Mouse (Mus musculus) stomach, embryonic 14.5 days (tissue): ENCODE data around the gene Nr3c2. TPM values are rescaled to one million over a fixed set of nuclear protein-coding genes. Genes with fewer than 3 reads are reported as not detected.

Experiments used
- ATAC-seq: fragments of 200-750 bp; cut with Nextera tagmentation; 2 replicates; pipeline ENCODE4 v1.8.0; 2017; ENCODE audit warnings: low read depth, moderate TSS enrichment; ENCODE audit not compliant: insufficient number of reproducible peaks, insufficient read depth, low FRiP score
- H3K27ac ChIP-seq: fragments of 300-500 bp; sonication (generic); 2 replicates; pipeline ENCODE4 v1.5.1; 2014; ENCODE audit warnings: mild to moderate bottlenecking, low read length, moderate library complexity, mixed read lengths
- H3K27me3 ChIP-seq: fragments of 300-500 bp; sonication (generic); 2 replicates; pipeline ENCODE4 v1.6.1; 2014; ENCODE audit warnings: low read length, control low read depth, mixed read lengths; ENCODE audit not compliant: control insufficient read depth, insufficient read depth
- H3K36me3 ChIP-seq: fragments of 300-500 bp; sonication (generic); 2 replicates; pipeline ENCODE4 v1.6.1; 2014; ENCODE audit warnings: mild to moderate bottlenecking, control low read depth, low read length, moderate library complexity, mixed read lengths; ENCODE audit not compliant: control insufficient read depth, insufficient read depth
- H3K4me1 ChIP-seq: fragments of 300-500 bp; sonication (generic); 2 replicates; pipeline ENCODE4 v1.6.1; 2014; ENCODE audit warnings: low read length, control low read depth, mixed read lengths; ENCODE audit not compliant: control insufficient read depth, insufficient read depth
- H3K4me2 ChIP-seq: fragments of 300-500 bp; sonication (generic); replicated peaks from 2 replicates; pipeline ENCODE4 v1.6.1; 2014; ENCODE audit warnings: low read depth, low read length, control low read depth
- H3K4me3 ChIP-seq: fragments of 300-500 bp; sonication (generic); 2 replicates; pipeline ENCODE4 v1.5.1; 2014; ENCODE audit warnings: low read depth, low read length, control low read depth
- H3K9ac ChIP-seq: fragments of 300-500 bp; sonication (generic); replicated peaks from 2 replicates; pipeline ENCODE4 v1.6.1; 2014; ENCODE audit warnings: low read depth, mild to moderate bottlenecking, control low read depth, low read length, moderate library complexity, mixed read lengths
- H3K9me3 ChIP-seq: fragments of 300-500 bp; sonication (generic); 2 replicates; pipeline ENCODE4 v1.6.1; 2016; ENCODE audit warnings: low read depth, low read length, control low read depth; ENCODE audit not compliant: control insufficient read depth
- WGBS: fragments of 180-500 bp; shearing (Covaris S2); extraction: QIAGEN DNeasy Blood & Tissue Kit; methylation state at CpG from one replicate; pipeline ENCODE4 v1.1.7; 2014; 5-methylcytosine and 5-hydroxymethylcytosine counted together
- polyA plus RNA-seq: library from polyadenylated mRNA; unstranded; fragments of >200 nt; fragmentation: Nextera tagmentation; extraction: Ambion mirVana; gene quantifications from 2 replicates; pipeline ENCODE4 v1.2.1, GENCODE M21; 2014

The Nr3c2 gene
- polyA plus RNA-seq, 1 experiment from 2014 or later, result 2.9 TPM

DNA sequence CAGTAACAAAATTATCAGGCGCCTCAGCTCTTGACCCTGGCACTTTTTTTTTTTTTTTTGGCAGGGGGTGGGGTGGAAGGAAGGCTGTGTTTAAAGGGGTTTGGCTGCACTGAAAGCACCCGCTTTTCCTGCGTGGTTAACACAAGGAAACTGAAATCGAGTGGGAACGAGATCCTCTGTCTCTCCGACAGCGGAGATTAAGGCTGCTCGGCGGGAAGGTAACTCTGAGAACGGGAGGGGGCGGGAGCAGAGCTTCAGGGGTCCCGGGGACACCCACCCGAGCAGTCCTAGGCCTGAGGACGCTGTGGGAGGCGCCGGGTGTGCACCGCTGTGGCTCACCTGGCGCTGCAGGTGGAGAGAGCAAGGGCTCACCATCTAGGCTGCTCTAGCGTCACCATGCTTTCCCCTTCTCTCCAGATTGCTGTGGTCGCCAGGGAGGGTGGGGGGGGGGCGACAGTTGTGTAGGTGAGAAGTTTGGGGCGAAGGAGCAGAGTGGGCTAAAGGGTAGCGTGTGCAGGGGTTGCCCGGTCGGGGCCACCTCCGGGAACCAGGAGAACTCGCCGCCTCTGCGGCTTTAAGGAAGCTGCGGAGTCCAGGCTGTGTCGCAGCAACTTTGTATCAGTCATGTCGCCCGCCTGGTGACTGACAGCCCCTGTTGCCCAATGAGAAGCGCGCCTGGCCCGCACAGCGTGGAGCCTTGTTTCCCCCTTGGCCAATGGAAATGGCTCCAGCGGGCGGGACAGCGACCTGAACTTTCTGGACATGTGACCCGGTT lies 2.4 kb downstream of the Nr3c2 start:
- peak overlapping the region; percentile 99 for H3K4me2 ChIP-seq
- H3K36me3 ChIP-seq, result no peaks in the 10 kb centered on the region
- peak; percentile 97 for ATAC-seq
- no peak overlapping the region; the same call in 1 of the 2 replicates for H3K9ac ChIP-seq
- H3K4me1 ChIP-seq, result peaks cover 7% of the 10 kb centered on the region; the same call in 1 of the 2 replicates
- WGBS, result under 1% methylated on average over 41 of the region's 41 CpGs
- H3K27me3 ChIP-seq, result 0 out of 2 replicates have a peak, but pooled peaks cover 5% of the 10 kb centered on the region
- H3K27ac ChIP-seq, result no peak overlapping the region
- H3K9me3 ChIP-seq, result no peaks in the 10 kb centered on the region
- H3K4me3 ChIP-seq, result peak overlapping the region; percentile 69

DNA sequence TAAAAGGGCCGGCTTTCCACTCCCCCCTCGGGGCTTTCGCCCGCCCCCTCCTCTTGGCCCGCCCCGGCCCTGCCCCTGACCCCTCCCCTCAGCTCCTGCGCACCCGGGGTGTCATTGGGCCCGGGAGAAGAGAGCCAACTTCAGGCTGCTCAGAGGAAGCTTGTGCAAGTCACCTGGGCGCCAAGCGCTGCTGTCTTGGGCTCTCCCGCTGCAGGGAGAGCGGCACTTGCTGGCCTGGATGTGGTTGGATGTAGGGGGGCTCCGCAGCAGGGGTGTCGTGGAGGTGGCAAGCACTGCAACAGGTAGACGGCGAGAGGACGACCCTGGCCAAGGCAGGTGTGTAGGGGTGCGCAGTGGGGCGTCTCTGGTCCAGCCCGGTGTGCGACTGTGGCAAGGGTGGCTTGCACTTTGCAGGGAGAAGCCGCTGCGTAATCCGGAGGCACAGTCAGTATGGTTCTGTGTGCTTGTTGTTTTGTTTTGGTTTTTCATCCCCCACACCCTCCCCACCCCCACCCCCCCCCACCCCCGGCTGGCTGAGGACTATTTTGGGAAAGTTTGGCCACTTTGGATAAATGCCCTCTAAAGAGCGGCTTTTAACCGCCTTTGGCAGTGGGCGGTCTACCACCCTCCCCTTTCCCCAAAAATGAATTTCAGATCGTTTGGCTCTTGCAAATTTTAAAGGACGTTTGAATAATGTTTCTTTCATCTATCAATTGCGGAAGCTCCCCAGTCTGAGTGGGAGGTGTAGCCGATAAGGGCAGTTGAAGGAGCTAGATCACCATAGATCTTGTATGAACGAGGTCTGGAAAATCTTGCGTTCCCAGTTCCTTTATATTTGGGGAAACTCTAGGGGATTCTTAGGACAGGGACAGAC lies 3.2 kb downstream of the Nr3c2 start:
- H3K9me3 ChIP-seq, result no peaks in the 10 kb centered on the region
- H3K4me1 ChIP-seq, result peaks cover 7% of the 10 kb centered on the region; the same call in 1 of the 2 replicates
- H3K4me2 ChIP-seq, result peak overlapping the region; percentile 99
- H3K4me3 ChIP-seq, result peak overlapping the region; percentile 69
- 2% methylated on average over 35 of the region's 35 CpGs for WGBS
- H3K27ac ChIP-seq, result no peak overlapping the region
- H3K27me3 ChIP-seq, result 0 out of 2 replicates have a peak, but pooled peaks cover 5% of the 10 kb centered on the region
- ATAC-seq, result no peak
- no peak overlapping the region for H3K9ac ChIP-seq
- H3K36me3 ChIP-seq, result no peaks in the 10 kb centered on the region

DNA sequence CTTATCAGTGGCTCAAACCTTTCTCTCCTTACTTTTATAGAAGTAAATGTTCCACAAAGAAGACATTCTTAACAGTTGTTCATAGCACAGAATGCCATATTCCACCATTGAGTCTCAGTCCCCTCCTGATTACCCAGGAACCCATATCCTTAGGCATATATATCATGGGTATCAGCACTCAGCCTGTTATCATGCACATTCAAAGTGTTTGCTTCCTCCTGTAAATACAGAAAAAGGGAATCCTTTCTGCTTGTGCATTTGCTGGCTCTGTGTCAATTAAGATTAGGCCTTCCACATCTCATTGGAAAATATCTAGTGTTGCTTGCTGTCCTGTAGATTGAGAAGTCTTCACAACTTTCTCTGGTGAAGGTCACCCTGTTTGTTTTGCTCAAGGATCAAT lies 12.0 kb downstream of the Nr3c2 start:
- H3K27me3 ChIP-seq, result no peaks in the 10 kb centered on the region
- ATAC-seq, result no peak
- no peak overlapping the region for H3K4me2 ChIP-seq
- H3K36me3 ChIP-seq, result no peaks in the 10 kb centered on the region
- no peak overlapping the region for H3K27ac ChIP-seq
- no peak overlapping the region for H3K9ac ChIP-seq
- H3K9me3 ChIP-seq, result no peaks in the 10 kb centered on the region
- H3K4me1 ChIP-seq, result no peaks in the 10 kb centered on the region
- H3K4me3 ChIP-seq, result no peak overlapping the region

DNA sequence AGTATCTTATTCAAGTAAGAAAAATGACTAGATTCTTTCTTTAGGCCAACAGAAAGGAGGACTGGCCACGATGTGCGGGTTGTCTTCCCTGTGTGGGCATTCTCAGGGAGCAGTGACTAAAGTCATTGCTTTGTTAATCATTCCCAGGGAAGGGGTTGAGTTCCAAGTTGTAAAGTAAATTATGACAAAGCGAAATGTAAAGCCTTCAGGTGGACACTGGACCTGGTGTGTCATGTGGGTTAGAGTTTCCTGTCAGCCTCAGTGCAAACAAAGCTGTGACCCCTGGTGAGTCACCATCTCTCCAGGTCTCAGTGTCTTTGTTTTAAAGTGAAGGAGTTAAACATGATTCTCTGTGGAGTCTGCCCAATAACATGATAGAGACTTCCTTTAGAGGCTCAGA lies 13.4 kb downstream of the Nr3c2 start:
- no peaks in the 10 kb centered on the region for H3K4me1 ChIP-seq
- no peak overlapping the region for H3K4me2 ChIP-seq
- H3K4me3 ChIP-seq, result no peak overlapping the region
- no peaks in the 10 kb centered on the region for H3K9me3 ChIP-seq
- H3K9ac ChIP-seq, result no peak overlapping the region
- WGBS, result 52% methylated on average over 3 of the region's 3 CpGs
- peak; percentile 71; the same call in 1 of the 2 replicates for ATAC-seq
- H3K36me3 ChIP-seq, result no peaks in the 10 kb centered on the region
- no peaks in the 10 kb centered on the region for H3K27me3 ChIP-seq
- H3K27ac ChIP-seq, result no peak overlapping the region

DNA sequence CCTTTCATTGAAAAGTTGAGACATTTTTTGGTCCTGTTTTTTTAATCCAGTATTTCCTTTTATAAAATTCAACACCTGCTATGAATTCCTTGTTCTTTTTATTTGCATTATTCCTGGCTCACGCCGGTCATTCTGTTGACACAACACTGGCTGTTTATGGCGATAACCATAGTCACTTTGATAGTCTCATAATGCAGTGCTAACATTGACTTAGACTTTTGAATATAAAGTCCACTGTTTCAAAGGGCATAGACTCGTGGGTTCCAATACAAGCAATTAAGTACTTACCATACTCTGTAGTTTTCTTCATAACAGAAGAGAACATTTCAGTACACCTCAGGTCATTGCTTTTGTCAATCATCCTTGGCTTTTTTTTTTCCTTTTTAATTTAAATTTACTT lies 14.0 kb downstream of the Nr3c2 start:
- Histone ChIP-seq H3K27me3 (no peaks in the 10 kb centered on the region), H3K9me3 (no peaks in the 10 kb centered on the region), H3K4me2 (no peak overlapping the region), H3K27ac (no peak overlapping the region), H3K9ac (no peak overlapping the region), H3K4me1 (no peaks in the 10 kb centered on the region), H3K4me3 (no peak overlapping the region), H3K36me3 (no peaks in the 10 kb centered on the region)
- peak; percentile 74; the same call in 1 of the 2 replicates for ATAC-seq
- 66% methylated on average over 4 of the region's 4 CpGs for WGBS

DNA sequence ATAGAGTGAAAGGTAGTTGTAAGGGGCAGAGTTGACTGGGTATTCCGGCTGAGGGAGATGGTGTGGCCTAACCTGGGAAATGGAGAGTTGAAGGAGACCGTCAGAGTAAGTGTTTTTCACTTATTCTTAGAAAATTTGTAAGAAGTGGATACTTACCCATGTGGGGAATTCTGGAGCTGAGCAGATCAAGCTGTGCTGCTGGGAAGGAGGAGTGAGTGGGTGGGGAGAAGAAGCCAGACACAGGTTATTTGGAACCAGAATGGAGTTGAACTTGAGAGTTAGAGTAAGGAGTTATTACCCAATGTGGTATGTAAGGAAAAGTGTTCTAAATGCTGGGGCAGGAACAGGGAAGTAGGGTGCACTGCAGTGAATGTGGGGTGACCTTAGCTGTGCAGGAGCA lies 16.0 kb downstream of the Nr3c2 start:
- ATAC-seq, result no peak
- no peak overlapping the region for H3K4me3 ChIP-seq
- 96% methylated on average over 2 of the region's 2 CpGs for WGBS

DNA sequence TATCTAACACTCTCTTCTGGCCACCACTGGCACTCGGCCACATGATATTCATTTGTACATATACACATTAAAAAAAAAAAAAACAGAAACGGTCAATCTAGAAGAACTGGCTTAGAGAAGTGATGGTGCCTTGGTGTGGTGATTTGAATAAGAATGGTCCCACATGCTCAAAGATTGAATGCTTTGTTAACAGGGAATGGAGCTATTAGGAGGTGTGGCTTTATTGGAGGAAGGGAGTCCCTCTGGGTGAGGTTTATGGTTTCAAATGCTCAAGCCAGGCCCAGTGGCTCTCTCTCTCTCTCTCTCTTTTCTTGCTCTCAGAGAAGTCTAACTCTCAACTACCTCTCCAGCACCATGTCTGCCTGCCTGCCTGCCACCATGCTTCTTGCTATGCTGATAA lies 20.3 kb downstream of the Nr3c2 start:
- no peaks in the 10 kb centered on the region for H3K4me1 ChIP-seq
- H3K36me3 ChIP-seq, result no peaks in the 10 kb centered on the region
- WGBS, result 86% methylated on average over 2 of the region's 2 CpGs
- H3K9ac ChIP-seq, result no peak overlapping the region
- H3K4me2 ChIP-seq, result no peak overlapping the region
- no peaks in the 10 kb centered on the region for H3K9me3 ChIP-seq
- no peak for ATAC-seq
- H3K27ac ChIP-seq, result no peak overlapping the region
- no peaks in the 10 kb centered on the region for H3K27me3 ChIP-seq
- H3K4me3 ChIP-seq, result no peak overlapping the region

More for the DNA sequence above, 16.0 kb downstream of the Nr3c2 start:
- no peaks in the 10 kb centered on the region for H3K4me1 ChIP-seq
- no peaks in the 10 kb centered on the region for H3K36me3 ChIP-seq
- H3K9ac ChIP-seq, result no peak overlapping the region
- H3K27me3 ChIP-seq, result no peaks in the 10 kb centered on the region
- no peak overlapping the region for H3K27ac ChIP-seq
- no peak overlapping the region for H3K4me2 ChIP-seq
- H3K9me3 ChIP-seq, result no peaks in the 10 kb centered on the region

DNA sequence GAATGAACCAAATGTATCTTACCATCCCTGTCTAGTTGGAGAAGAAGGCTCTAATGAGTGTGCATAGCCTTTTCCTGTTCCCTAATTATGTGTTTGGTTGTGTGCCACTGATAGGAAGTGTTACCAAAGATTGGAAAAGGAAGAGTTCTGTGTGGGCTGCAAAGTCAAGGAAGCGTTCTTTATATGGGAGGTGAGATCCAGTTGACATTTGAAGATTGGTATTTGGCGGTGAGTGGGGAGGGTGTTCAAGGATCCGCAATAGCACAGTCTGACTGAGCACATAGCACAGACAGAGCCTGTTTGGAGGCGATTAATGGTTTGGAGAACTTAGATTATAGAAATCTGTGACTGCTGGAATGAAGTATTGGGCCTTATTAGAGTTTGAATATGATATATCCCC lies 24.9 kb downstream of the Nr3c2 start:
- Histone ChIP-seq H3K4me2 (no peak overlapping the region), H3K27me3 (no peaks in the 10 kb centered on the region), H3K4me3 (no peak overlapping the region), H3K36me3 (no peaks in the 10 kb centered on the region), H3K27ac (no peak overlapping the region), H3K9ac (no peak overlapping the region), H3K9me3 (no peaks in the 10 kb centered on the region), H3K4me1 (no peaks in the 10 kb centered on the region)
- 83% methylated on average over 4 of the region's 4 CpGs for WGBS
- no peak for ATAC-seq
